Mouse (Mus musculus) liver, postnatal 0 days (tissue): ENCODE measurements around the gene Palm3. TPM values are rescaled to one million over a fixed set of nuclear protein-coding genes. Genes with fewer than 3 reads are reported as not detected.

Source experiments
- ATAC-seq: fragments of 200-750 bp; cut with Nextera tagmentation; 2 replicates; pipeline ENCODE4 v1.8.0; 2017; ENCODE audit warnings: mild to moderate bottlenecking, moderate library complexity
- DNase-seq: peaks from one replicate; pipeline ENCODE4 v3.0.0-alpha.2; 2016
- H3K27ac ChIP-seq: fragments of 300-500 bp; sonication (generic); 2 replicates; pipeline ENCODE4 v1.5.1; 2014; ENCODE audit warnings: antibody characterized with exemption, moderate library complexity, mild to moderate bottlenecking, low read depth
- H3K27me3 ChIP-seq: fragments of 300-500 bp; sonication (generic); 2 replicates; pipeline ENCODE4 v1.6.1; 2014; ENCODE audit warnings: low read length, control low read depth, mixed read lengths; ENCODE audit not compliant: insufficient read depth
- H3K36me3 ChIP-seq: fragments of 300-500 bp; sonication (generic); replicated peaks from 2 replicates; pipeline ENCODE4 v1.6.1; 2014; ENCODE audit warnings: mild to moderate bottlenecking, control low read depth, low read length, moderate library complexity, mixed read lengths; ENCODE audit not compliant: insufficient read depth
- H3K4me1 ChIP-seq: fragments of 300-500 bp; sonication (generic); 2 replicates; pipeline ENCODE4 v1.6.1; 2014; ENCODE audit warnings: antibody characterized with exemption, mild to moderate bottlenecking, control low read depth; ENCODE audit not compliant: insufficient read depth
- H3K4me2 ChIP-seq: fragments of 300-500 bp; sonication (generic); 2 replicates; pipeline ENCODE4 v1.6.1; 2014; ENCODE audit warnings: low read depth, mild to moderate bottlenecking, low read length, moderate library complexity, mixed read lengths
- H3K4me3 ChIP-seq: fragments of 300-500 bp; sonication (generic); 2 replicates; pipeline ENCODE4 v1.5.1; 2014; ENCODE audit warnings: low read depth, low read length
- H3K9ac ChIP-seq: fragments of 300-500 bp; sonication (generic); replicated peaks from 2 replicates; pipeline ENCODE4 v1.6.1; 2014; ENCODE audit warnings: mild to moderate bottlenecking, moderate library complexity
- H3K9me3 ChIP-seq: fragments of 300-500 bp; sonication (generic); 2 replicates; pipeline ENCODE4 v1.6.1; 2016; ENCODE audit warnings: mild to moderate bottlenecking, control low read depth, low read length, mixed read lengths
- CTCF ChIP-seq: sonication (generic); IDR thresholded peaks from 2 replicates; pipeline ENCODE4 v1.5.1; 2016; ENCODE audit warnings: antibody characterized with exemption, low read depth
- EP300 ChIP-seq: IDR thresholded peaks from 2 replicates; pipeline ENCODE4 v1.6.1; 2016; ENCODE audit warnings: antibody characterized with exemption, low read depth, mild to moderate bottlenecking
- WGBS: fragments of 180-500 bp; shearing (Covaris S2); extraction: QIAGEN DNeasy Blood & Tissue Kit; methylation state at CpG from one replicate; pipeline ENCODE4 v1.1.7; 2014; ENCODE audit not compliant: insufficient replicate concordance; 5-methylcytosine and 5-hydroxymethylcytosine counted together
- polyA plus RNA-seq: library from polyadenylated mRNA; unstranded; fragments of >200 nt; fragmentation: Nextera tagmentation; extraction: Ambion mirVana; gene quantifications from 2 replicates; pipeline ENCODE4 v1.2.1, GENCODE M21; 2015

The Palm3 gene
- polyA plus RNA-seq, 1 experiment from 2014 or later: 0.04 TPM

GRCm38 (mm10) chr8:84015833-84016232 is 5.4 kb upstream of the Palm3 start:
- H3K4me3 ChIP-seq: no peak overlapping the region
- TF ChIP-seq CTCF (0 out of 2 replicates have a peak, but pooled peaks have one; percentile 17), EP300 (no peak)
- H3K36me3 ChIP-seq: no peaks in the 10 kb centered on the region
- no peak overlapping the region for H3K9ac ChIP-seq
- peaks cover 39% of the 10 kb centered on the region for H3K27me3 ChIP-seq
- DNase-seq (no peak), ATAC-seq (no peak)
- no peaks in the 10 kb centered on the region for H3K9me3 ChIP-seq
- 82% methylated on average over 5 of the region's 5 CpGs for WGBS
- no peak overlapping the region for H3K27ac ChIP-seq
- no peak overlapping the region for H3K4me2 ChIP-seq
- peaks cover 19% of the 10 kb centered on the region for H3K4me1 ChIP-seq

GRCm38 (mm10) chr8:84019738-84020137 is 1.5 kb upstream of the Palm3 start:
- peaks cover 28% of the 10 kb centered on the region for H3K27me3 ChIP-seq

GRCm38 (mm10) chr8:84021569-84021968 is 298 bp downstream of the Palm3 start:
- H3K9ac ChIP-seq: no peak overlapping the region
- no peak overlapping the region for H3K4me3 ChIP-seq
- no peak overlapping the region for H3K4me2 ChIP-seq
- no peak overlapping the region for H3K27ac ChIP-seq
- 50% methylated on average over 12 of the region's 12 CpGs for WGBS
- H3K4me1 ChIP-seq: peaks cover 4% of the 10 kb centered on the region
- TF ChIP-seq EP300 (no peak), CTCF (no peak)
- H3K9me3 ChIP-seq: no peaks in the 10 kb centered on the region
- peaks cover 42% of the 10 kb centered on the region for H3K27me3 ChIP-seq
- no peaks in the 10 kb centered on the region for H3K36me3 ChIP-seq
- DNase-seq (no peak), ATAC-seq (no peak)

More at GRCm38 (mm10) chr8:84019738-84020137, 1.5 kb upstream of the Palm3 start:
- no peak overlapping the region for H3K27ac ChIP-seq
- H3K9me3 ChIP-seq: no peaks in the 10 kb centered on the region
- TF ChIP-seq EP300 (no peak), CTCF (no peak)
- no peaks in the 10 kb centered on the region for H3K36me3 ChIP-seq
- H3K9ac ChIP-seq: no peak overlapping the region
- no peak overlapping the region for H3K4me2 ChIP-seq
- DNase-seq (no peak), ATAC-seq (no peak)
- 66% methylated on average over 9 of the region's 9 CpGs for WGBS
- no peaks in the 10 kb centered on the region for H3K4me1 ChIP-seq
- no peak overlapping the region for H3K4me3 ChIP-seq

GRCm38 (mm10) chr8:84023085-84023484 is 1.8 kb downstream of the Palm3 start:
- WGBS: 24% methylated on average over 5 of the region's 5 CpGs
- Histone ChIP-seq H3K27ac (no peak overlapping the region), H3K4me2 (no peak overlapping the region), H3K4me3 (no peak overlapping the region), H3K9me3 (no peaks in the 10 kb centered on the region), H3K9ac (no peak overlapping the region), H3K4me1 (peaks cover 4% of the 10 kb centered on the region), H3K27me3 (peaks cover 55% of the 10 kb centered on the region), H3K36me3 (no peaks in the 10 kb centered on the region)
- TF ChIP-seq CTCF: no peak
- TF ChIP-seq EP300: no peak
- ATAC-seq (no peak), DNase-seq (no peak)

- Histone ChIP-seq H3K36me3 (no peaks in the 10 kb centered on the region), H3K27me3 (peaks cover 61% of the 10 kb centered on the region), H3K4me1 (peaks cover 4% of the 10 kb centered on the region), H3K9me3 (no peaks in the 10 kb centered on the region), H3K4me3 (no peak overlapping the region), H3K4me2 (no peak overlapping the region), H3K27ac (no peak overlapping the region), H3K9ac (no peak overlapping the region)
- WGBS: 65% methylated on average over 1 of the region's 1 CpGs
- DNase-seq (no peak), ATAC-seq (no peak)
- TF ChIP-seq EP300 (no peak), CTCF (no peak)
These were observed 2.4 kb downstream of the Palm3 start for GRCm38 (mm10) chr8:84023631-84024030.

- H3K9ac ChIP-seq: no peak overlapping the region
- peaks cover 61% of the 10 kb centered on the region for H3K27me3 ChIP-seq
- no peaks in the 10 kb centered on the region for H3K9me3 ChIP-seq
- TF ChIP-seq EP300 (no peak), CTCF (peak; percentile 79)
- H3K27ac ChIP-seq: no peak overlapping the region
- H3K4me3 ChIP-seq: no peak overlapping the region
- H3K4me2 ChIP-seq: no peak overlapping the region
- 11% methylated on average over 10 of the region's 10 CpGs for WGBS
- no peak for ATAC-seq
- H3K4me1 ChIP-seq: peaks cover 4% of the 10 kb centered on the region
- peak; percentile 75 for DNase-seq
- H3K36me3 ChIP-seq: no peaks in the 10 kb centered on the region
These were observed 2.9 kb downstream of the Palm3 start for GRCm38 (mm10) chr8:84024171-84024570.

GRCm38 (mm10) chr8:84025863-84026262 is 4.6 kb downstream of the Palm3 start:
- Histone ChIP-seq H3K9me3 (no peaks in the 10 kb centered on the region), H3K27me3 (peaks cover 52% of the 10 kb centered on the region), H3K36me3 (no peaks in the 10 kb centered on the region), H3K4me3 (peak overlapping the region; percentile 35), H3K9ac (no peak overlapping the region), H3K4me1 (peaks cover 4% of the 10 kb centered on the region), H3K27ac (no peak overlapping the region), H3K4me2 (peak overlapping the region; percentile 62)
- DNase-seq (peak; percentile 48), ATAC-seq (0 out of 2 replicates have a peak, but pooled peaks have one; percentile 8)
- TF ChIP-seq EP300: no peak
- TF ChIP-seq CTCF: no peak
- 2% methylated on average over 41 of the region's 41 CpGs for WGBS
